Mouse (Mus musculus): ENCODE results near the gene Hat1. TPM values are rescaled to one million over a fixed set of nuclear protein-coding genes. Genes with fewer than 3 reads are reported as not detected.
"Not testable (repeated sequence)": the region's sequence is repeated elsewhere in the genome, so short reads cannot be mapped to it uniquely, and the experiment has no call there.

Gene Hat1
- polyA plus RNA-seq, 1 experiment from 2014 or later = 75.3 TPM

DNA sequence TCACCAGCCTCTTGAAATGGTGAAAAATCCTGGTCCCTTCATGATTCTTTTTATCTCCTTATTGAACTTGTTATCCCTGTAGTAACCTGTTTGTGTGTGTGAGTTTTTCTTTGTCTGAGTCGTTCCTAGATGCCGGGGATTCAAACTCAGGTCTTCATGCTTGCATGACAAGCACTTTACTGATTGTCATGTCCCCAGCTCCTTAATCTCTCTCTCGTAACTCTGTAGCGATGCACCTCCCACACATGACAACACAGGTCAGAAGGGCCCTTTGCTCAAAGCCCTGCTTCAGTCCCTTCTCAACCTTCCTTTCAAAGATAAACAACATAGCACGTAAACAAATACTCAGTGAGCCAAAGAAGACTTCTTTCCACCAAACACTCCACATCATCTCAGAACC, 30.4 kb upstream of the Hat1 start:
- Histone ChIP-seq H3K4me3 (replicated peaks) (no peak overlapping the region), H3K27me3 (no peaks in the 10 kb centered on the region), H3K4me2 (replicated peaks) (no peak overlapping the region), H3K36me3 (peaks cover 14% of the 10 kb centered on the region), H3K9me3 (no peaks in the 10 kb centered on the region), H3K9ac (replicated peaks) (no peak overlapping the region), H3K27ac (no peak overlapping the region), H3K4me1 (replicated peaks) (0 out of 2 replicates have a peak, but pooled peaks cover 4% of the 10 kb centered on the region)
- no peak for ATAC-seq
- 94% methylated on average over 5 of the region's 5 CpGs for WGBS

- no peaks in the 10 kb centered on the region for H3K27me3 ChIP-seq
- no peak for ATAC-seq
- H3K36me3 ChIP-seq = peaks cover 14% of the 10 kb centered on the region
- H3K27ac ChIP-seq = no peak overlapping the region
- 92% methylated on average over 1 of the region's 1 CpGs for WGBS
- H3K9ac ChIP-seq (replicated peaks) = no peak overlapping the region
- no peak overlapping the region for H3K4me3 ChIP-seq (replicated peaks)
- 0 out of 2 replicates have a peak, but pooled peaks cover 12% of the 10 kb centered on the region for H3K4me1 ChIP-seq (replicated peaks)
- no peak overlapping the region for H3K4me2 ChIP-seq (replicated peaks)
- H3K9me3 ChIP-seq = no peaks in the 10 kb centered on the region
Observed at GRCm38 (mm10) chr2:71360192-71360591, 28.6 kb upstream of the Hat1 start.

DNA sequence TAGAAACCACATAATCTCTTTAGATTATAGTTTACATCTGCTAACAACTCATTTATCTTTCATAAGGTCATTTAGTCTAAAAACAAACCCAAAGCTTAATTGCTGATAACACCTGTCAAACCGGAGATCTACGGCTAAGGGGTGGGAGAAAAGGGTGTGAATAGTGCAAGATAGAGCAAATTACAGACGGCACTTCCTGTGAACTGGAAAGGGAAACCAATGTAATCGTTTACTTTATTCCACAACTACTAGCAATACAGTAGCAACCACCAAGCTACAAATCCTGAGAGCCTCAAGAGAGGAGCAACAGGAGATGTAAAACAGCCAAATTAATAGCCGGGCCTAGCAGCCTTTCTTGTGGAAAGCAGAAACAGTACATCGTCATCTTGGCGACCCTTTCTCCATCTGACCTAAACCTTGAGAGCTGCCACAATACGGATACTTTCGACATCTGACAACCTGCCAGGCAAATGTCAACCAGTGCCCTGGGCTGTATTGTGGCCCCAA, 22.1 kb upstream of the Hat1 start:
- 33% methylated on average over 9 of the region's 9 CpGs for WGBS
- Histone ChIP-seq H3K9me3 (no peaks in the 10 kb centered on the region), H3K27ac (peak overlapping the region; percentile 85), H3K27me3 (no peaks in the 10 kb centered on the region), H3K9ac (replicated peaks) (peak overlapping the region; percentile 82), H3K4me2 (replicated peaks) (peak overlapping the region; percentile 76), H3K4me1 (replicated peaks) (peaks cover 24% of the 10 kb centered on the region), H3K36me3 (peaks cover 6% of the 10 kb centered on the region), H3K4me3 (replicated peaks) (peak overlapping the region; percentile 81)
- no peak for ATAC-seq

- H3K9me3 ChIP-seq = no peaks in the 10 kb centered on the region
- peak within 1 kb of the TSS; percentile 82 for H3K9ac ChIP-seq (replicated peaks)
- H3K4me2 ChIP-seq (replicated peaks) = peak within 1 kb of the TSS; percentile 76
- no peaks in the 10 kb centered on the region for H3K27me3 ChIP-seq
- H3K36me3 ChIP-seq = 0 out of 2 replicates have a peak, but pooled peaks cover under 1% of the 10 kb centered on the region
- WGBS = under 1% methylated on average over 57 of the region's 57 CpGs
- ATAC-seq = peak; percentile 93
- peak within 1 kb of the TSS; percentile 85 for H3K27ac ChIP-seq
- H3K4me1 ChIP-seq (replicated peaks) = peaks cover 24% of the 10 kb centered on the region
- peak within 1 kb of the TSS; percentile 81 for H3K4me3 ChIP-seq (replicated peaks)
Observed at GRCm38 (mm10) chr2:71367125-71367880, 21.5 kb upstream of the Hat1 start, which contains the start of gene Slc25a12. Gene Slc25a12, minus strand, starts transcription at chr2:71367749.

DNA sequence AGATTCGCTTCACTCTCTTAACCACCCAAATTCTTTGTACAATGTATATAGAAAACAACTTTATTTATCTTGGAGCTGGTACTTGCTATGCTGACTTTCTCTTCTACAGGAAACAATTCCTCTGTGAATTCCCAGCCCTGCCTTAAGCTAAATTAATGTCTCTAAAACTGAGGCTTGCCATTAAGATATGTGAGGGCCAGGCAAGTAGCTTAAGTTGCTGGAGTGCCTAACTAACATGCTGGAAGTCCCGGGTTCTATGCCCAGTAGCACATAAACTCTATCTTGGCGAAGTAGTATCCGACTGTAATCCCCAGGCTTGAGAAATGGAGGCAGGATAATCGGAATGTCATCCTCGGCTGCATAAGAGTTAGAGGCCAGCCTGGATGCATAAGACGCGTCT, 20.7 kb upstream of the Hat1 start:
- Histone ChIP-seq H3K9me3 (no peaks in the 10 kb centered on the region), H3K9ac (replicated peaks) (no peak overlapping the region), H3K27ac (no peak overlapping the region), H3K4me3 (replicated peaks) (peak overlapping the region; percentile 81; the same call in 1 of the 2 replicates), H3K4me1 (replicated peaks) (peaks cover 24% of the 10 kb centered on the region), H3K4me2 (replicated peaks) (peak overlapping the region; percentile 76), H3K27me3 (no peaks in the 10 kb centered on the region), H3K36me3 (no peaks in the 10 kb centered on the region)
- 34% methylated on average over 8 of the region's 8 CpGs for WGBS
- ATAC-seq = no peak

- 88% methylated on average over 5 of the region's 5 CpGs for WGBS
- Histone ChIP-seq H3K27me3 (no peaks in the 10 kb centered on the region), H3K4me3 (replicated peaks) (no peak overlapping the region), H3K9me3 (no peaks in the 10 kb centered on the region), H3K4me2 (replicated peaks) (no peak overlapping the region), H3K9ac (replicated peaks) (no peak overlapping the region), H3K36me3 (no peaks in the 10 kb centered on the region), H3K4me1 (replicated peaks) (peaks cover 5% of the 10 kb centered on the region), H3K27ac (no peak overlapping the region)
- ATAC-seq = no peak
Observed at GRCm38 (mm10) chr2:71371790-71372189, 17.0 kb upstream of the Hat1 start.

GRCm38 (mm10) chr2:71372261-71372660, 16.5 kb upstream of the Hat1 start:
- not testable (repeated sequence) for H3K4me2 ChIP-seq (replicated peaks); H3K4me1 ChIP-seq (replicated peaks); H3K4me3 ChIP-seq (replicated peaks); ATAC-seq; H3K27me3 ChIP-seq; H3K36me3 ChIP-seq; H3K9ac ChIP-seq (replicated peaks); H3K27ac ChIP-seq; H3K9me3 ChIP-seq
- WGBS = 87% methylated on average over 4 of the region's 4 CpGs

DNA sequence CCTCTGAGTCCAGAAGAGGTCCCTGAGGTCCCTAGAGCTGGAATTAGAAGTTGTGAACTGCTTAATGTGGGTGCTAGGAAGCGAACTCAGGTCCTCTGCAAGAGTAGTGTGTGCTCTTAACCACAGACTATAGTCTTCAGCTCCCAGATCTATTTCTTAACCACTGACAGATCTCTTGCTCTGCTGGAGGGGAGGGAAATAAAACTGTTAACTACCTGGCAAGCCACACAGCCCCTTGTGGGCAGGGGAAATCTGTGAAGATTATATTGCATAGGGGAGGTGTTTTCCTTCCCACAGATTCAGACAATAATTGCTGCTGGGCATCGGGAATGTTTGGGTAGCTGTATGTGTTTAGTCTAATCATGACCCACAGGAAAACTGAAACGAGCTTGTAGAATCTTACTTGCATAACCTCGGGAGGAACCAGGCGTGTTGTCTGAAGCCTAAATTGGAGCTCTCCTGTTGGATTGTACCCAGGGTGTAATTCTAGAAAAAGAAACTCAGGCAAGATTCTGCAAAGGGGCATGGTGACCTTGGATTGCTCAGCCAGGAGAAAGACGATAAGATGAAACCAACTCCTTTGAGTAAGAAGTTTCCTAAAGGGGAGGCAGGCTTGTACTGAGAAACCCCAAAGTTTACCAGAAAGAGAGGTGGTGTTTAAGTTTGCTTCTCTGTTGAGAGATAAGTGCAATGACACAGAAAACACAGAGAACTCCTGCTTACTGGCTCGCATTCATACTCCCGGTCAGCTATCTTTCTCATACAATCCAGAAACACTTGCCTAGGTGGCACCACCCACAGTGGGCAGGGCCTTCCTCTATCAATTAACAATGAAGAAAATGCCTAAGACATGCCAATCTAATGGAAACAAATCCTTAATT, 14.2 kb upstream of the Hat1 start:
- H3K9ac ChIP-seq (replicated peaks) = no peak overlapping the region
- no peak for ATAC-seq
- no peaks in the 10 kb centered on the region for H3K27me3 ChIP-seq
- no peaks in the 10 kb centered on the region for H3K36me3 ChIP-seq
- H3K4me2 ChIP-seq (replicated peaks) = no peak overlapping the region
- no peak overlapping the region for H3K27ac ChIP-seq
- no peaks in the 10 kb centered on the region for H3K9me3 ChIP-seq
- 84% methylated on average over 8 of the region's 8 CpGs for WGBS
- H3K4me1 ChIP-seq (replicated peaks) = no peaks in the 10 kb centered on the region
- no peak overlapping the region for H3K4me3 ChIP-seq (replicated peaks)

- H3K36me3 ChIP-seq = no peaks in the 10 kb centered on the region
- no peaks in the 10 kb centered on the region for H3K4me1 ChIP-seq (replicated peaks)
- no peak overlapping the region for H3K4me3 ChIP-seq (replicated peaks)
- no peak for ATAC-seq
- no peaks in the 10 kb centered on the region for H3K27me3 ChIP-seq
- H3K9me3 ChIP-seq = no peaks in the 10 kb centered on the region
- no peak overlapping the region for H3K4me2 ChIP-seq (replicated peaks)
- 54% methylated on average over 11 of the region's 11 CpGs for WGBS
- no peak overlapping the region for H3K27ac ChIP-seq
- no peak overlapping the region for H3K9ac ChIP-seq (replicated peaks)
Observed at GRCm38 (mm10) chr2:71376433-71376906, 12.3 kb upstream of the Hat1 start.

DNA sequence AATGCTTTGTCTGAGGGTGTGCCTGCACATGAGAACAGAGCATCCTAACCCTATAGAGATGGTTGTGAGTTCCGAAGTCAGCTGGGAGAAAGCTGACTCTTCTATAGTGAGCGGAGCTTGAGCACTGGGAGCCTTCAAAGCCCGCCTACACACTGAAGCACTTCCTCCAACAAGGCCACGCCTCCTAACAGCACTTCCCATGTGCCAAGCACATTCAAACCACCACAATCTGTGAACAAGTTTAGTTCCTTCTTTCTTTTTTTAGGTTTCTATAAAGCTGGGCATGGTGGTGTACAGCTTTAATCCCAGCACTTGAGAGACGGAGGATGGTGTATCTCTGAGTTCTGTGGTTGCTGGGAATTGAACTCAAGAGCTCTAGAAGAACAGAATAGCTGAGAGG, 11.3 kb upstream of the Hat1 start:
- Histone ChIP-seq H3K4me2 (replicated peaks) (no peak overlapping the region), H3K4me3 (replicated peaks) (no peak overlapping the region), H3K9ac (replicated peaks) (no peak overlapping the region), H3K4me1 (replicated peaks) (no peaks in the 10 kb centered on the region), H3K27me3 (no peaks in the 10 kb centered on the region), H3K27ac (no peak overlapping the region), H3K9me3 (no peaks in the 10 kb centered on the region), H3K36me3 (no peaks in the 10 kb centered on the region)
- ATAC-seq = no peak
- WGBS = 91% methylated on average over 5 of the region's 5 CpGs

GRCm38 (mm10) chr2:71381962-71382361, 6.8 kb upstream of the Hat1 start:
- H3K27ac ChIP-seq = no peak overlapping the region
- H3K9me3 ChIP-seq = no peaks in the 10 kb centered on the region
- H3K4me3 ChIP-seq (replicated peaks) = no peak overlapping the region
- H3K9ac ChIP-seq (replicated peaks) = no peak overlapping the region
- 80% methylated on average over 4 of the region's 4 CpGs for WGBS
- H3K4me2 ChIP-seq (replicated peaks) = no peak overlapping the region
- no peak for ATAC-seq
- H3K36me3 ChIP-seq = no peaks in the 10 kb centered on the region
- no peaks in the 10 kb centered on the region; the same call in 1 of the 2 replicates for H3K27me3 ChIP-seq
- no peaks in the 10 kb centered on the region for H3K4me1 ChIP-seq (replicated peaks)

DNA sequence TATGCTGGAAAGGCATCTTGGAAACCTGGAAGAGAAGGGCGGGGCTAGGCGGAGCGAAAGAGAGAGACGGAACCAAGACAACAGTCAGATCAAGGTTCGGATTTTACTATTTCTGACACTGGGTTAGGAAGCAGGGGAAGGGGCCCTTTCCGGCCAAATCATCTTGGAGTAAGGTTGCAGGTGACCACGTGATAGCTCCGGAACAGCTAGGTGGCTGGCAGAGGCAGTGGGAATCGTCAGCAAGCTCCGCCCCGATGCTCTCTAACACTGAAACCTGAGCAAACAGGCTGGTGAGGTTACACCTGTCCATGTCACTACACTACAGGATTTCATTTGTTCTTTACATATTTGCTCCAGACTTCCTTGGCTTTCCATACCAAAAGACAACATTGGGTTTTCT, 4.9 kb upstream of the Hat1 start:
- Histone ChIP-seq H3K9me3 (no peaks in the 10 kb centered on the region), H3K4me3 (replicated peaks) (no peak overlapping the region), H3K4me1 (replicated peaks) (0 out of 2 replicates have a peak, but pooled peaks cover 3% of the 10 kb centered on the region), H3K27ac (no peak overlapping the region), H3K27me3 (no peaks in the 10 kb centered on the region; the same call in 1 of the 2 replicates), H3K36me3 (no peaks in the 10 kb centered on the region), H3K9ac (replicated peaks) (no peak overlapping the region), H3K4me2 (replicated peaks) (no peak overlapping the region)
- 51% methylated on average over 11 of the region's 11 CpGs for WGBS
- ATAC-seq = no peak

All from midbrain, embryonic 13.5 days (tissue).